Mouse (Mus musculus) erythroblast, embryonic 14.5 days (primary cell): ENCODE data around the gene Sh3rf3.

Experiments used
- GATA1 ChIP-seq: IDR thresholded peaks from 2 replicates; pipeline ENCODE4 v1.6.1; 2012; ENCODE audit warnings: low read length, inconsistent platforms, mixed read lengths
- TAL1 ChIP-seq: IDR thresholded peaks from 3 replicates; pipeline ENCODE4 v1.6.1; 2012; ENCODE audit warnings: low read length, inconsistent platforms, mixed read lengths

DNA sequence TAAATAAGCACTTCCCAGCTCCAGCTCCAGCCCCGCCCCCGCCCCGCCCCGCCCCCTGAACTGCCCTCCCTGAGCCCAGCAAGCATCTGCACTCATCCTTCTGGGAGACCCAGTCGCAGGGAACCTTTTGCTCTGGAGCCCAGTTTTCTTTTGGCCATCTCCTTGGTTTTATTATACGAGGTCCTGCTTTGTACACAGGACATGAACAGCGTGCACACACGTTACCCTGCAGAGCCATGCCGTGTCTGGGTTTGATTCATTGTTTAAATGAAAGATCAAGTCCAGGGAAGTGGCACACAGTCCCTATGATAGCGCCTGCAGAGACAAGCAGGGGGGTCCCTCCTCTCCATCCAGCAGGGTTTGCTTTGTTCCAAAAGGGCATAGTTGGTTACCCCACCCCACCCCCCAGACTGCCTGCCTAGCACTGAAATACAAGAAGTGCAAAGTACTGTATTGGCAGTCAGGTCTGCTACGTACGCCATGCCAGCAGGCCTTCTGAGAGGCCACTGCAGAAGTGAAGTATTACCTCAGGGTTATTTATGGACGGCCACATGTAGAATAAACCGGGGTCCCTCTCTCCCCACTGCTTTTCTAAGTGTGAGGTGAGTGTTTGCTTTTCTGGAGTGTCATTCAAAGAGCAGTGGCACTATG is 41.5 kb downstream of the Sh3rf3 start:
- TF ChIP-seq GATA1 (no peak), TAL1 (no peak)
